Mouse (Mus musculus) embryonic facial prominence, embryonic 14.5 days (tissue): ENCODE results near the gene Zkscan4. TPM values are rescaled to one million over a fixed set of nuclear protein-coding genes. Genes with fewer than 3 reads are reported as not detected.
"Not testable (repeated sequence)": the region's sequence is repeated elsewhere in the genome, so short reads cannot be mapped to it uniquely, and the experiment has no call there.

ENCODE experiments used
- ATAC-seq: fragments of 200-750 bp; cut with Nextera tagmentation; 2 replicates; pipeline ENCODE4 v1.8.0; 2017; ENCODE audit warnings: low read depth, moderate number of reproducible peaks, moderate TSS enrichment
- DNase-seq: peaks from one replicate; pipeline ENCODE4 v3.0.0-alpha.2; 2015; ENCODE audit warnings: low spot score
- H3K27ac ChIP-seq: fragments of 300-500 bp; sonication (generic); replicated peaks from 2 replicates; pipeline ENCODE4 v1.5.1; 2014; ENCODE audit warnings: low read depth, mild to moderate bottlenecking, low read length, moderate library complexity
- H3K27me3 ChIP-seq: fragments of 300-500 bp; sonication (generic); replicated peaks from 2 replicates; pipeline ENCODE4 v1.6.1; 2014; ENCODE audit warnings: low read length; ENCODE audit not compliant: control insufficient read depth, insufficient read depth
- H3K36me3 ChIP-seq: fragments of 300-500 bp; sonication (generic); 2 replicates; pipeline ENCODE4 v1.6.1; 2014; ENCODE audit warnings: low read length, mixed read lengths; ENCODE audit not compliant: control insufficient read depth, insufficient read depth
- H3K4me1 ChIP-seq: fragments of 300-500 bp; sonication (generic); 2 replicates; pipeline ENCODE4 v1.6.1; 2014; ENCODE audit warnings: antibody characterized with exemption, low read length; ENCODE audit not compliant: control insufficient read depth, insufficient read depth
- H3K4me2 ChIP-seq: fragments of 300-500 bp; sonication (generic); 2 replicates; pipeline ENCODE4 v1.6.1; 2014; ENCODE audit warnings: low read depth, mild to moderate bottlenecking, low read length, moderate library complexity, mixed read lengths
- H3K4me3 ChIP-seq: fragments of 300-500 bp; sonication (generic); 2 replicates; pipeline ENCODE4 v1.5.1; 2014; ENCODE audit warnings: low read depth, mild to moderate bottlenecking, low read length
- H3K9ac ChIP-seq: fragments of 300-500 bp; sonication (generic); 2 replicates; pipeline ENCODE4 v1.6.1; 2014; ENCODE audit warnings: low read depth, mild to moderate bottlenecking, low read length, moderate library complexity, mixed read lengths
- H3K9me3 ChIP-seq: fragments of 300-500 bp; sonication (generic); 2 replicates; pipeline ENCODE4 v1.6.1; 2016; ENCODE audit warnings: low read length; ENCODE audit not compliant: control insufficient read depth
- WGBS: fragments of 180-500 bp; shearing (Covaris S2); extraction: QIAGEN DNeasy Blood & Tissue Kit; methylation state at CpG from one replicate; pipeline ENCODE4 v1.1.7; 2014; 5-methylcytosine and 5-hydroxymethylcytosine counted together
- microRNA counts: library from miRNA; unstranded; fragments of <30 nt; microRNA quantifications from one replicate; lab custom pipeline; 2017
- microRNA-seq: library from miRNA; unstranded; fragments of <30 nt; microRNA quantifications from one replicate; pipeline ENCODE4, GENCODE M21; 2016; ENCODE audit warnings: borderline number of aligned reads
- polyA plus RNA-seq: library from polyadenylated mRNA; unstranded; fragments of >200 nt; fragmentation: Nextera tagmentation; extraction: Ambion mirVana; gene quantifications from 2 replicates; pipeline ENCODE4 v1.2.1, GENCODE M21; 2014

Zkscan4 gene
- polyA plus RNA-seq, 1 experiment from 2014 or later = 3.3 TPM

DNA sequence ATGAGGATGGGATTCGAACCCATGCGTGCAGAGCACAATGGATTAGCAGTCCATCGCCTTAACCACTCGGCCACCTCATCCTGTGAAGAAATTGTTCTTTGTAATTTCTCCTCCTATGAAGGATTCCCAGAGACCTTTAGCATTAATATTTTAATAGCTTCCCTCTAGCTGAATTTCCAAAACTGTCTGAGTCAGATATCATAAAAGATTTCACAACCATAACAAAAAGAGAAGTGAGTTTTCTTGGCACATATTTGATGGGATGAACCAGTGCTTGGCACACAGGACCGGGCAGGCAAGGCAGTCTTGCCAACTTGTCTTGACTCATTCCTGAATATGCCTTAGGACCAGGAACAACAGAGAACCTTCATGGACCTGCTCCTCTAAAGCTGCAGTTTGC is 14.1 kb downstream of the Zkscan4 start:
- 93% methylated on average over 5 of the region's 5 CpGs for WGBS
- ATAC-seq = no peak
- Histone ChIP-seq H3K9me3 (no peaks in the 10 kb centered on the region), H3K9ac (no peak overlapping the region), H3K36me3 (no peaks in the 10 kb centered on the region), H3K27ac (no peak overlapping the region), H3K4me2 (no peak overlapping the region), H3K27me3 (no peaks in the 10 kb centered on the region), H3K4me3 (no peak overlapping the region), H3K4me1 (no peaks in the 10 kb centered on the region)
- no peak for DNase-seq

GRCm38 (mm10) chr13:21495080-21495479 is 16.4 kb downstream of the Zkscan4 start, which contains the start of gene AK157302:
AK157302 (plus strand) TSS chr13:21495223.
- no peak within 1 kb of the TSS for H3K4me2 ChIP-seq
- H3K9me3 ChIP-seq = no peaks in the 10 kb centered on the region
- H3K27me3 ChIP-seq = no peaks in the 10 kb centered on the region
- no peak within 1 kb of the TSS for H3K4me3 ChIP-seq
- no peak within 1 kb of the TSS for H3K9ac ChIP-seq
- 92% methylated on average over 16 of the region's 21 CpGs for WGBS
- ATAC-seq (no peak), DNase-seq (no peak)
- H3K36me3 ChIP-seq = no peaks in the 10 kb centered on the region
- H3K27ac ChIP-seq = no peak within 1 kb of the TSS
- H3K4me1 ChIP-seq = no peaks in the 10 kb centered on the region

DNA sequence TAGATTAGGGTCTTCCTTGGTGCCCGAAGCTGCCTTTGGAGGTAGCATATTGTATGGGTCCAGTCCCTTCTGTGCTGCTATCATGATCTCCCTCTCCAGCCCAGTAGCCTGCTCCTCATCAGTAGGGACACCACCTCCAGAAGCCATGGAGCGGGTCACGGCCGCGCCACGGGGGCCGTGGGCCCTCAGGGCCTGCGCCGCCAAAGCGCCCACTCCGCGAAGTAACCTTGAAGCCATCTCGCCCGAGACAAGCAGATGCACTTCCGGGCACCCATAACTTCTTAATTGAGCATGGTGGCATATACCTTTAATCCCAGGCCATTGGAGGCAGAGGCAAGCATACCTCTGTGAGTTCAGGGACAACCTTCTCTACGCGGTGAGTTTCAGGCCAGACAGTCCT is 22.5 kb downstream of the Zkscan4 start, which contains the start of gene Gm11273:
Gene Gm11273, minus strand, starts transcription at position 237 of the 400 bp plus-strand sequence.
- WGBS = 96% methylated on average over 17 of the region's 17 CpGs
- not testable (repeated sequence) for H3K36me3 ChIP-seq, H3K27ac ChIP-seq, H3K9ac ChIP-seq, H3K4me1 ChIP-seq, H3K9me3 ChIP-seq, ATAC-seq, DNase-seq, H3K27me3 ChIP-seq, H3K4me2 ChIP-seq, H3K4me3 ChIP-seq

- Histone ChIP-seq H3K4me1 (no peaks in the 10 kb centered on the region), H3K9me3 (no peaks in the 10 kb centered on the region), H3K36me3 (no peaks in the 10 kb centered on the region), H3K4me3 (no peak overlapping the region), H3K27ac (no peak overlapping the region), H3K4me2 (no peak overlapping the region), H3K27me3 (no peaks in the 10 kb centered on the region), H3K9ac (no peak overlapping the region)
- no peak for DNase-seq
- no peak for ATAC-seq
- 86% methylated on average over 5 of the region's 5 CpGs for WGBS
Observed at GRCm38 (mm10) chr13:21502296-21502695, 23.6 kb downstream of the Zkscan4 start.

DNA sequence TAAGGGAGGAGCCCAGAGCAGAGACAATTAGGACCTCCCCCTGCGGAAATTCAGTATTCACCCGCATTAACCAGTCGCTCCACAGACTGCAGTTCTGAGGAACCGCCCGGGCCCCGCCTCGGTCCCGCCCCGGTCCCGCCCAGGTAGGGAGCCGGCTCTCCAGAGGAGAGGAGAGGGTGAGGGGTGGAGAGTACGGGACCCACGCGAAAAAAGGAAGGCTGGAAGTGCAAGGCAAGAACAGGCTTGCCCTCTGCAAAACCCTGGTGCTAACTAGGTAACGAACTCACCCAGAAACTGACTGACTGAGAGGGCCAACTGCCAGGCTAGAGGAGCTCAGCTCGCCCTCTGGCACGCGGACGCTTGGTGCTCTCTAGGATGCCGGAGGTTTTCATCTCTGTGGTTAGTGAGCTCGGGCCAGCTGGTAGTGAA is 27.5 kb downstream of the Zkscan4 start:
- peak overlapping the region; percentile 88 for H3K27ac ChIP-seq
- H3K4me3 ChIP-seq = peak overlapping the region; percentile 61
- DNase-seq = peak; percentile 96
- peak overlapping the region; percentile 67 for H3K9ac ChIP-seq
- H3K36me3 ChIP-seq = no peaks in the 10 kb centered on the region
- peak overlapping the region; percentile 63 for H3K4me2 ChIP-seq
- under 1% methylated on average over 21 of the region's 21 CpGs for WGBS
- no peaks in the 10 kb centered on the region for H3K27me3 ChIP-seq
- H3K4me1 ChIP-seq = no peaks in the 10 kb centered on the region
- H3K9me3 ChIP-seq = no peaks in the 10 kb centered on the region
- peak; percentile 100 for ATAC-seq

- Histone ChIP-seq H3K4me1 (0 out of 2 replicates have a peak, but pooled peaks cover 6% of the 10 kb centered on the region), H3K27ac (no peak overlapping the region), H3K36me3 (peaks cover 17% of the 10 kb centered on the region), H3K9me3 (no peaks in the 10 kb centered on the region), H3K4me2 (peak overlapping the region; percentile 71), H3K4me3 (peak overlapping the region; percentile 90), H3K27me3 (no peaks in the 10 kb centered on the region), H3K9ac (peak overlapping the region; percentile 48)
- no peak for ATAC-seq
- DNase-seq = peak; percentile 1
- WGBS = 42% methylated on average over 7 of the region's 7 CpGs
Observed at GRCm38 (mm10) chr13:21530136-21530535, 51.4 kb downstream of the Zkscan4 start.

DNA sequence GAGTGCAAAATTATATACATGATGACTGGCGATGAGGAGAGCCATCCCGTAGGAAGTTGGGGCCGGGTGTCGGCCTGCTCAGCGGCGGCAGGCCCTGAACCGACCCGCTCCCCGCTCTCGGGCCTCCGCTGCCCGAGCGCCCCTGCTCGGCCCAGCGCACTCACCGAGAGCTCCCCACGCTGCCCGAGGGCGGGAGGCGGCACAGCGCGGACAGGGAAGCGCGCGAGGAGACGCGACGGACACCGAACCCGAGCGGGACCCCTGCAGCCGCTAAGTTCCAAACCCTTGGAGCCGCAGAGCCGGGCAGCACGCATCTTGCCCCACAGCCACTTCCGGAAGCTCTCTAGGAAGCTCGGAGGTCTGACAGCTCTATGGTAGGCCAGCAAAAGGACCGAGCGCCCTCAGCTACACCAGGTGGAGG is 52.1 kb downstream of the Zkscan4 start, which contains the start of gene Zkscan8:
Gene Zkscan8, minus strand, starts transcription at position 340 of the 421 bp plus-strand sequence.
- Histone ChIP-seq H3K27me3 (no peaks in the 10 kb centered on the region), H3K36me3 (peaks cover 12% of the 10 kb centered on the region), H3K9me3 (no peaks in the 10 kb centered on the region), H3K4me1 (0 out of 2 replicates have a peak, but pooled peaks cover 6% of the 10 kb centered on the region), H3K27ac (peak within 1 kb of the TSS; percentile 96), H3K9ac (peak within 1 kb of the TSS; percentile 99), H3K4me3 (peak within 1 kb of the TSS; percentile 90), H3K4me2 (peak within 1 kb of the TSS; percentile 71)
- WGBS = 0% methylated on average over 22 of the region's 39 CpGs
- DNase-seq (peak; percentile 94), ATAC-seq (peak; percentile 99)

MicroRNAs within 50 kb of the gene (microRNA counts, 519-probe panel; counts per million panel counts)
- microRNA mmu-miR-1896 (lab: Ali Mortazavi, UCI) = 2,819 counts per million, percentile 63 among the panel's probes with 10 or more counts

Small RNA genes within 50 kb of the gene (microRNA-seq; reads per million reads assigned to microRNA genes)
- not detected for gene Mir1896

Other genes starting within 250 kb of the Zkscan4 start
- gene Gpx5, start 186.2 kb upstream of the Zkscan4 start, polyA plus RNA-seq = not detected in 2 replicates
- not detected in 2 replicates for gene Gpx6, start 166.8 kb upstream of the Zkscan4 start, polyA plus RNA-seq
- gene Olfr1367, start 132.0 kb upstream of the Zkscan4 start, polyA plus RNA-seq = not detected in 2 replicates
- 11.1 and 12.7 TPM in 2 replicates for gene Zscan12, start 116.1 kb upstream of the Zkscan4 start, polyA plus RNA-seq
- gene Zkscan3, start 76.2 kb upstream of the Zkscan4 start, polyA plus RNA-seq = 62.9 and 70.1 TPM in 2 replicates
- gene Pgbd1, start 37.8 kb upstream of the Zkscan4 start, polyA plus RNA-seq = 2.3 and 2.5 TPM in 2 replicates
- 14.1 and 14.9 TPM in 2 replicates for gene Zscan26, start 25.2 kb upstream of the Zkscan4 start, polyA plus RNA-seq
- gene Nkapl, start 10.4 kb upstream of the Zkscan4 start, polyA plus RNA-seq = 2.7 and 2.9 TPM in 2 replicates
- not detected in 2 replicates for gene Gm10065, start 534 bp downstream of the Zkscan4 start, polyA plus RNA-seq
- gene AK157302, start 16.3 kb downstream of the Zkscan4 start, polyA plus RNA-seq = 0.11 and 0.79 TPM in 2 replicates
- gene Gm11273, start 22.5 kb downstream of the Zkscan4 start, polyA plus RNA-seq = 5.9 and 6.8 TPM in 2 replicates
- gene Zkscan8, start 52.2 kb downstream of the Zkscan4 start, polyA plus RNA-seq = 8.5 and 9.8 TPM in 2 replicates
- 0.14 and 0.28 TPM in 2 replicates for gene Olfr1366, start 63.9 kb downstream of the Zkscan4 start, polyA plus RNA-seq
- 0.12 TPM in 1 of 2 replicates, not detected in the other for gene Olfr1535, start 81.0 kb downstream of the Zkscan4 start, polyA plus RNA-seq
- not detected in 2 replicates for gene Olfr1364, start 102.9 kb downstream of the Zkscan4 start, polyA plus RNA-seq
- not detected in 2 replicates for gene Olfr1362, start 135.1 kb downstream of the Zkscan4 start, polyA plus RNA-seq
- gene Olfr11, start 163.6 kb downstream of the Zkscan4 start, polyA plus RNA-seq = not detected in 2 replicates
- gene Olfr1361, start 184.5 kb downstream of the Zkscan4 start, polyA plus RNA-seq = 0.12 and 0.25 TPM in 2 replicates
- gene Olfr1360, start 198.5 kb downstream of the Zkscan4 start, polyA plus RNA-seq = not detected in 2 replicates
- gene Olfr1359, start 219.2 kb downstream of the Zkscan4 start, polyA plus RNA-seq = 0.31 TPM in 1 of 2 replicates, not detected in the other
- gene Hist1h2bl, start 237.2 kb downstream of the Zkscan4 start, polyA plus RNA-seq = 1.4 and 1.8 TPM in 2 replicates
- gene Hist1h2ai, start 237.5 kb downstream of the Zkscan4 start, polyA plus RNA-seq = 10.8 and 14.8 TPM in 2 replicates
- gene Hist1h3h, start 238.8 kb downstream of the Zkscan4 start, polyA plus RNA-seq = 9.5 and 9.6 TPM in 2 replicates
- 2.2 and 2.9 TPM in 2 replicates for gene Hist1h2bm, start 243.1 kb downstream of the Zkscan4 start, polyA plus RNA-seq